Mouse (Mus musculus) thymus, adult 2 months (tissue): ENCODE measurements around the gene Arid1a. TPM values are rescaled to one million over a fixed set of nuclear protein-coding genes. Genes with fewer than 3 reads are reported as not detected.

Experiments
- DNase-seq: peaks from one replicate; pipeline ENCODE4 v3.0.0; 2021
- H3K27ac ChIP-seq: fragments of 200-500 bp; 2 replicates; pipeline ENCODE4 v1.5.1; 2012; ENCODE audit warnings: low read length, control low read depth; ENCODE audit not compliant: control insufficient read depth, insufficient read depth
- H3K27me3 ChIP-seq: fragments of 200-500 bp; 2 replicates; pipeline ENCODE4 v1.6.1; 2012; ENCODE audit warnings: mild to moderate bottlenecking, low read length, moderate library complexity, mixed read lengths; ENCODE audit not compliant: control insufficient read depth, insufficient read depth
- H3K36me3 ChIP-seq: fragments of 200-500 bp; 2 replicates; pipeline ENCODE4 v1.6.1; 2012; ENCODE audit warnings: mild to moderate bottlenecking, low read length, moderate library complexity; ENCODE audit not compliant: control insufficient read depth, insufficient read depth
- H3K4me1 ChIP-seq: fragments of 200-500 bp; replicated peaks from 2 replicates; pipeline ENCODE4 v1.6.1; 2012; ENCODE audit warnings: low read length; ENCODE audit not compliant: control insufficient read depth, insufficient read depth
- H3K4me3 ChIP-seq: fragments of 200-500 bp; 2 replicates; pipeline ENCODE4 v1.5.1; 2012; ENCODE audit warnings: mild to moderate bottlenecking, low read length, control low read depth, moderate library complexity; ENCODE audit not compliant: control insufficient read depth, insufficient read depth
- CTCF ChIP-seq: fragments of 200-500 bp; IDR thresholded peaks from 2 replicates; pipeline ENCODE4 v1.5.1; 2012; ENCODE audit warnings: mild to moderate bottlenecking, control low read depth, low read length, moderate library complexity, borderline replicate concordance; ENCODE audit not compliant: control insufficient read depth, poor library complexity, insufficient read depth; ENCODE audit errors: extremely low read depth
- POLR2A ChIP-seq: fragments of 200-500 bp; IDR thresholded peaks from 2 replicates; pipeline ENCODE4 v1.6.1; 2012; ENCODE audit warnings: mild to moderate bottlenecking, low read length, control low read depth, moderate library complexity; ENCODE audit not compliant: control insufficient read depth, poor library complexity, insufficient read depth; ENCODE audit errors: extremely low read depth
- WGBS: fragments of 180-500 bp; shearing (Covaris S2); methylation state at CpG from one replicate; pipeline ENCODE4 v1.1.7; 2018; 5-methylcytosine and 5-hydroxymethylcytosine counted together
- polyA plus RNA-seq: library from polyadenylated mRNA; depleted of rRNA; stranded (reverse); fragments of >200 nt; gene quantifications from 2 replicates; pipeline ENCODE4 v1.2.3, GENCODE M21; 2012

Arid1a gene
- polyA plus RNA-seq, 1 experiment, result 289 TPM

- Histone ChIP-seq H3K36me3 (no peaks in the 10 kb centered on the region), H3K4me1 (peaks cover 34% of the 10 kb centered on the region), H3K27ac (no peak overlapping the region), H3K27me3 (no peaks in the 10 kb centered on the region), H3K4me3 (peak overlapping the region; percentile 70)
- DNase-seq, result peak; percentile 96
- TF ChIP-seq POLR2A (peak; percentile 79), CTCF (peak; percentile 69; the same call in 1 of the 2 replicates)
- WGBS, result 9% methylated on average over 46 of the region's 47 CpGs
These were observed 123.1 kb downstream of the Arid1a start for GRCm38 (mm10) chr4:133633332-133634042.

GRCm38 (mm10) chr4:133632483-133633327, 123.9 kb downstream of the Arid1a start:
- Histone ChIP-seq H3K4me3 (peak overlapping the region; percentile 70), H3K36me3 (no peaks in the 10 kb centered on the region), H3K27me3 (no peaks in the 10 kb centered on the region), H3K27ac (peak overlapping the region; percentile 57; the same call in 1 of the 2 replicates), H3K4me1 (peaks cover 34% of the 10 kb centered on the region)
- no peak for TF ChIP-seq POLR2A
- TF ChIP-seq CTCF, result no peak
- WGBS, result 3% methylated on average over 64 of the region's 69 CpGs
- DNase-seq, result peak; percentile 60

- WGBS, result 17% methylated on average over 9 of the region's 9 CpGs
- H3K27ac ChIP-seq, result peak overlapping the region; percentile 57; the same call in 1 of the 2 replicates
- H3K36me3 ChIP-seq, result peaks cover under 1% of the 10 kb centered on the region; the same call in 1 of the 2 replicates
- no peak for DNase-seq
- peak overlapping the region; percentile 70 for H3K4me3 ChIP-seq
- TF ChIP-seq CTCF (no peak), POLR2A (no peak)
- H3K27me3 ChIP-seq, result no peaks in the 10 kb centered on the region
- H3K4me1 ChIP-seq, result peaks cover 37% of the 10 kb centered on the region
These were observed 124.7 kb downstream of the Arid1a start for GRCm38 (mm10) chr4:133631769-133632411.

GRCm38 (mm10) chr4:133631071-133631768, 125.3 kb downstream of the Arid1a start:
- peaks cover 4% of the 10 kb centered on the region; the same call in 1 of the 2 replicates for H3K36me3 ChIP-seq
- 51% methylated on average over 14 of the region's 14 CpGs for WGBS
- H3K27me3 ChIP-seq, result no peaks in the 10 kb centered on the region
- TF ChIP-seq POLR2A (no peak), CTCF (no peak)
- H3K4me3 ChIP-seq, result peak overlapping the region; percentile 43
- H3K27ac ChIP-seq, result peak overlapping the region; percentile 30; the same call in 1 of the 2 replicates
- DNase-seq, result no peak
- peaks cover 44% of the 10 kb centered on the region for H3K4me1 ChIP-seq

GRCm38 (mm10) chr4:133630326-133630920, 126.1 kb downstream of the Arid1a start:
- TF ChIP-seq POLR2A (no peak), CTCF (no peak)
- no peak for DNase-seq
- peaks cover 4% of the 10 kb centered on the region; the same call in 1 of the 2 replicates for H3K36me3 ChIP-seq
- H3K27me3 ChIP-seq, result no peaks in the 10 kb centered on the region
- peaks cover 52% of the 10 kb centered on the region for H3K4me1 ChIP-seq
- H3K27ac ChIP-seq, result no peak overlapping the region
- no peak overlapping the region for H3K4me3 ChIP-seq
- WGBS, result 92% methylated on average over 8 of the region's 8 CpGs
